Mouse (Mus musculus): Measurements from ENCODE around the gene Hist1h3a. TPM values are rescaled to one million over a fixed set of nuclear protein-coding genes. Genes with fewer than 3 reads are reported as not detected.

Hist1h3a gene
- not detected for polyA plus RNA-seq (2014; fragmentation: Illumina TruSeq; extraction: RNeasy Lipid Tissue Mini Kit (QIAGEN cat#74804); ENCODE audit: low read depth, low replicate concordance)

GRCm38 (mm10) chr13:23761871-23762821 is at the start of gene Hist1h3a:
Hist1h3a (minus strand) TSS chr13:23762386.

GRCm38 (mm10) chr13:23806422-23807052 is 44.4 kb upstream of the Hist1h3a start, which contains the start of gene Slc17a2:
Slc17a2 (plus strand) TSS chr13:23806993.

GRCm38 (mm10) chr13:23769613-23770012 is 7.4 kb upstream of the Hist1h3a start, which contains the start of gene Trim38:
Trim38 (plus strand) TSS chr13:23769913.

GRCm38 (mm10) chr13:23763586-23764323 is 1.6 kb upstream of the Hist1h3a start, which contains the start of gene Hist1h1a:
Hist1h1a (plus strand) TSS chr13:23763666.

GRCm38 (mm10) chr13:23760972-23761864 is 968 bp downstream of the Hist1h3a start, which contains the start of gene Hist1h4a:
Hist1h4a (minus strand) TSS chr13:23761230.

GRCm38 (mm10) chr13:23756790-23757189 is 5.4 kb downstream of the Hist1h3a start, which contains the start of gene Hist1h4b:
Hist1h4b (plus strand) TSS chr13:23757013.

GRCm38 (mm10) chr13:23752067-23752741 is 10.0 kb downstream of the Hist1h3a start, which contains the start of gene Hist1h3b:
Hist1h3b (plus strand) TSS chr13:23752267.

GRCm38 (mm10) chr13:23750839-23751477 is 11.2 kb downstream of the Hist1h3a start, which contains the start of gene Hist1h2ab:
Hist1h2ab (plus strand) TSS chr13:23751126.

GRCm38 (mm10) chr13:23746201-23747080 is 15.7 kb downstream of the Hist1h3a start, which contains the start of gene Hist1h2bb:
Hist1h2bb (plus strand) TSS chr13:23746734.

GRCm38 (mm10) chr13:23745381-23746161 is 16.6 kb downstream of the Hist1h3a start, which contains the start of gene Hist1h3c:
Hist1h3c (minus strand) TSS chr13:23745602.

GRCm38 (mm10) chr13:23738677-23739068 is 23.5 kb downstream of the Hist1h3a start, which contains the start of gene Hist1h1c:
Hist1h1c (plus strand) TSS chr13:23738808.

Other genes with a start within 250 kb of the Hist1h3a start
- gene Hist1h4h, start 231.3 kb downstream of the Hist1h3a start, polyA plus RNA-seq (2014; fragmentation: Illumina TruSeq; extraction: RNeasy Lipid Tissue Mini Kit (QIAGEN cat#74804); ENCODE audit: low read depth, low replicate concordance): not detected
- not detected for gene Hist1h2af, start 228.5 kb downstream of the Hist1h3a start, polyA plus RNA-seq (2014; fragmentation: Illumina TruSeq; extraction: RNeasy Lipid Tissue Mini Kit (QIAGEN cat#74804); ENCODE audit: low read depth, low replicate concordance)
- not detected for gene Hist1h3g, start 227.0 kb downstream of the Hist1h3a start, polyA plus RNA-seq (2014; fragmentation: Illumina TruSeq; extraction: RNeasy Lipid Tissue Mini Kit (QIAGEN cat#74804); ENCODE audit: low read depth, low replicate concordance)
- 0.37 TPM for gene Hist1h2bh, start 219.0 kb downstream of the Hist1h3a start, polyA plus RNA-seq (2014; fragmentation: Illumina TruSeq; extraction: RNeasy Lipid Tissue Mini Kit (QIAGEN cat#74804); ENCODE audit: low read depth, low replicate concordance)
- gene Hist1h3f, start 218.3 kb downstream of the Hist1h3a start, polyA plus RNA-seq (2014; fragmentation: Illumina TruSeq; extraction: RNeasy Lipid Tissue Mini Kit (QIAGEN cat#74804); ENCODE audit: low read depth, low replicate concordance): not detected
- gene Hist1h4f, start 210.7 kb downstream of the Hist1h3a start, polyA plus RNA-seq (2014; fragmentation: Illumina TruSeq; extraction: RNeasy Lipid Tissue Mini Kit (QIAGEN cat#74804); ENCODE audit: low read depth, low replicate concordance): not detected
- 0.19 TPM for gene Hist1h1d, start 209.1 kb downstream of the Hist1h3a start, polyA plus RNA-seq (2014; fragmentation: Illumina TruSeq; extraction: RNeasy Lipid Tissue Mini Kit (QIAGEN cat#74804); ENCODE audit: low read depth, low replicate concordance)
- not detected for gene Hist1h3e, start 200.0 kb downstream of the Hist1h3a start, polyA plus RNA-seq (2014; fragmentation: Illumina TruSeq; extraction: RNeasy Lipid Tissue Mini Kit (QIAGEN cat#74804); ENCODE audit: low read depth, low replicate concordance)
- gene Hist1h2ae, start 191.2 kb downstream of the Hist1h3a start, polyA plus RNA-seq (2014; fragmentation: Illumina TruSeq; extraction: RNeasy Lipid Tissue Mini Kit (QIAGEN cat#74804); ENCODE audit: low read depth, low replicate concordance): not detected
- gene Hist1h2bg, start 191.0 kb downstream of the Hist1h3a start, polyA plus RNA-seq (2014; fragmentation: Illumina TruSeq; extraction: RNeasy Lipid Tissue Mini Kit (QIAGEN cat#74804); ENCODE audit: low read depth, low replicate concordance): not detected
- gene Hist1h2bf, start 188.2 kb downstream of the Hist1h3a start, polyA plus RNA-seq (2014; fragmentation: Illumina TruSeq; extraction: RNeasy Lipid Tissue Mini Kit (QIAGEN cat#74804); ENCODE audit: low read depth, low replicate concordance): not detected
- gene Hist1h2ad, start 188.0 kb downstream of the Hist1h3a start, polyA plus RNA-seq (2014; fragmentation: Illumina TruSeq; extraction: RNeasy Lipid Tissue Mini Kit (QIAGEN cat#74804); ENCODE audit: low read depth, low replicate concordance): not detected
- not detected for gene Hist1h3d, start 186.6 kb downstream of the Hist1h3a start, polyA plus RNA-seq (2014; fragmentation: Illumina TruSeq; extraction: RNeasy Lipid Tissue Mini Kit (QIAGEN cat#74804); ENCODE audit: low read depth, low replicate concordance)
- not detected for gene Hist1h4d, start 180.8 kb downstream of the Hist1h3a start, polyA plus RNA-seq (2014; fragmentation: Illumina TruSeq; extraction: RNeasy Lipid Tissue Mini Kit (QIAGEN cat#74804); ENCODE audit: low read depth, low replicate concordance)
- gene Hist1h2be, start 141.3 kb downstream of the Hist1h3a start, polyA plus RNA-seq (2014; fragmentation: Illumina TruSeq; extraction: RNeasy Lipid Tissue Mini Kit (QIAGEN cat#74804); ENCODE audit: low read depth, low replicate concordance): 0.95 TPM
- 0.45 TPM for gene Hist1h1e, start 139.8 kb downstream of the Hist1h3a start, polyA plus RNA-seq (2014; fragmentation: Illumina TruSeq; extraction: RNeasy Lipid Tissue Mini Kit (QIAGEN cat#74804); ENCODE audit: low read depth, low replicate concordance)
- 0.56 TPM for gene Hist1h2ac, start 78.4 kb downstream of the Hist1h3a start, polyA plus RNA-seq (2014; fragmentation: Illumina TruSeq; extraction: RNeasy Lipid Tissue Mini Kit (QIAGEN cat#74804); ENCODE audit: low read depth, low replicate concordance)
- gene Hist1h2bc, start 78.2 kb downstream of the Hist1h3a start, polyA plus RNA-seq (2014; fragmentation: Illumina TruSeq; extraction: RNeasy Lipid Tissue Mini Kit (QIAGEN cat#74804); ENCODE audit: low read depth, low replicate concordance): 195 TPM
- gene Hist1h1t, start 66.6 kb downstream of the Hist1h3a start, polyA plus RNA-seq (2014; fragmentation: Illumina TruSeq; extraction: RNeasy Lipid Tissue Mini Kit (QIAGEN cat#74804); ENCODE audit: low read depth, low replicate concordance): not detected
- gene Hist1h4c, start 63.9 kb downstream of the Hist1h3a start, polyA plus RNA-seq (2014; fragmentation: Illumina TruSeq; extraction: RNeasy Lipid Tissue Mini Kit (QIAGEN cat#74804); ENCODE audit: low read depth, low replicate concordance): 0.72 TPM
- 40.9 TPM for gene Hfe, start 51.5 kb downstream of the Hist1h3a start, polyA plus RNA-seq (2014; fragmentation: Illumina TruSeq; extraction: RNeasy Lipid Tissue Mini Kit (QIAGEN cat#74804); ENCODE audit: low read depth, low replicate concordance)
- 9.8 TPM for gene Hist1h1c, start 23.6 kb downstream of the Hist1h3a start, polyA plus RNA-seq (2014; fragmentation: Illumina TruSeq; extraction: RNeasy Lipid Tissue Mini Kit (QIAGEN cat#74804); ENCODE audit: low read depth, low replicate concordance)
- not detected for gene Hist1h3c, start 16.8 kb downstream of the Hist1h3a start, polyA plus RNA-seq (2014; fragmentation: Illumina TruSeq; extraction: RNeasy Lipid Tissue Mini Kit (QIAGEN cat#74804); ENCODE audit: low read depth, low replicate concordance)
- gene Hist1h2bb, start 15.7 kb downstream of the Hist1h3a start, polyA plus RNA-seq (2014; fragmentation: Illumina TruSeq; extraction: RNeasy Lipid Tissue Mini Kit (QIAGEN cat#74804); ENCODE audit: low read depth, low replicate concordance): not detected
- not detected for gene Hist1h2ab, start 11.3 kb downstream of the Hist1h3a start, polyA plus RNA-seq (2014; fragmentation: Illumina TruSeq; extraction: RNeasy Lipid Tissue Mini Kit (QIAGEN cat#74804); ENCODE audit: low read depth, low replicate concordance)
- gene Hist1h3b, start 10.1 kb downstream of the Hist1h3a start, polyA plus RNA-seq (2014; fragmentation: Illumina TruSeq; extraction: RNeasy Lipid Tissue Mini Kit (QIAGEN cat#74804); ENCODE audit: low read depth, low replicate concordance): not detected
- gene Hist1h4b, start 5.4 kb downstream of the Hist1h3a start, polyA plus RNA-seq (2014; fragmentation: Illumina TruSeq; extraction: RNeasy Lipid Tissue Mini Kit (QIAGEN cat#74804); ENCODE audit: low read depth, low replicate concordance): not detected
- gene Hist1h4a, start 1.2 kb downstream of the Hist1h3a start, polyA plus RNA-seq (2014; fragmentation: Illumina TruSeq; extraction: RNeasy Lipid Tissue Mini Kit (QIAGEN cat#74804); ENCODE audit: low read depth, low replicate concordance): not detected
- not detected for gene Hist1h1a, start 1.3 kb upstream of the Hist1h3a start, polyA plus RNA-seq (2014; fragmentation: Illumina TruSeq; extraction: RNeasy Lipid Tissue Mini Kit (QIAGEN cat#74804); ENCODE audit: low read depth, low replicate concordance)
- not detected for gene Trim38, start 7.5 kb upstream of the Hist1h3a start, polyA plus RNA-seq (2014; fragmentation: Illumina TruSeq; extraction: RNeasy Lipid Tissue Mini Kit (QIAGEN cat#74804); ENCODE audit: low read depth, low replicate concordance)
- 190 TPM for gene Slc17a2, start 44.6 kb upstream of the Hist1h3a start, polyA plus RNA-seq (2014; fragmentation: Illumina TruSeq; extraction: RNeasy Lipid Tissue Mini Kit (QIAGEN cat#74804); ENCODE audit: low read depth, low replicate concordance)
- 119 TPM for gene Slc17a3, start 77.0 kb upstream of the Hist1h3a start, polyA plus RNA-seq (2014; fragmentation: Illumina TruSeq; extraction: RNeasy Lipid Tissue Mini Kit (QIAGEN cat#74804); ENCODE audit: low read depth, low replicate concordance)
- 23.6 TPM for gene Slc17a1, start 105.4 kb upstream of the Hist1h3a start, polyA plus RNA-seq (2014; fragmentation: Illumina TruSeq; extraction: RNeasy Lipid Tissue Mini Kit (QIAGEN cat#74804); ENCODE audit: low read depth, low replicate concordance)
- 62.2 TPM for gene Slc17a4, start 152.6 kb upstream of the Hist1h3a start, polyA plus RNA-seq (2014; fragmentation: Illumina TruSeq; extraction: RNeasy Lipid Tissue Mini Kit (QIAGEN cat#74804); ENCODE audit: low read depth, low replicate concordance)
- not detected for gene Hist1h2ba, start 171.8 kb upstream of the Hist1h3a start, polyA plus RNA-seq (2014; fragmentation: Illumina TruSeq; extraction: RNeasy Lipid Tissue Mini Kit (QIAGEN cat#74804); ENCODE audit: low read depth, low replicate concordance)
- gene Hist1h2aa, start 172.1 kb upstream of the Hist1h3a start, polyA plus RNA-seq (2014; fragmentation: Illumina TruSeq; extraction: RNeasy Lipid Tissue Mini Kit (QIAGEN cat#74804); ENCODE audit: low read depth, low replicate concordance): not detected
- not detected for gene Scgn, start 228.8 kb upstream of the Hist1h3a start, polyA plus RNA-seq (2014; fragmentation: Illumina TruSeq; extraction: RNeasy Lipid Tissue Mini Kit (QIAGEN cat#74804); ENCODE audit: low read depth, low replicate concordance)